Mouse (Mus musculus): ENCODE results near the gene Gimap3.

Gene Gimap3

GRCm38 (mm10) chr6:48742422-48743351, 28.0 kb downstream of the Gimap3 start:
- DNase-seq (ENCODE audit: low spot score) = no peak

GRCm38 (mm10) chr6:48741711-48742206, 28.9 kb downstream of the Gimap3 start:
- DNase-seq (ENCODE audit: low spot score) = no peak

- DNase-seq (ENCODE audit: low spot score) = no peak
Observed at GRCm38 (mm10) chr6:48741273-48741672, 29.4 kb downstream of the Gimap3 start.

- DNase-seq (ENCODE audit: low spot score) = no peak
Observed at GRCm38 (mm10) chr6:48740501-48741169, 30.0 kb downstream of the Gimap3 start.

- no peak for DNase-seq (ENCODE audit: low spot score)
Observed at GRCm38 (mm10) chr6:48739780-48740055, 30.9 kb downstream of the Gimap3 start.

GRCm38 (mm10) chr6:48738961-48739779, 31.5 kb downstream of the Gimap3 start, which contains the start of gene Gimap1:
TSS of gene Gimap1 (plus strand) at chr6:48739054.
- DNase-seq (ENCODE audit: low spot score) = no peak

- DNase-seq (ENCODE audit: low spot score) = no peak
Observed at GRCm38 (mm10) chr6:48737688-48738087, 33.0 kb downstream of the Gimap3 start.

GRCm38 (mm10) chr6:48737053-48737452, 33.6 kb downstream of the Gimap3 start:
- no peak for DNase-seq (ENCODE audit: low spot score)

- DNase-seq (ENCODE audit: low spot score) = no peak
Observed at GRCm38 (mm10) chr6:48733660-48734059, 37.0 kb downstream of the Gimap3 start.

- DNase-seq (ENCODE audit: low spot score) = no peak
Observed at GRCm38 (mm10) chr6:48732864-48733304, 37.8 kb downstream of the Gimap3 start.

GRCm38 (mm10) chr6:48727761-48728160, 42.9 kb downstream of the Gimap3 start:
- DNase-seq (ENCODE audit: low spot score) = no peak

- DNase-seq (ENCODE audit: low spot score) = no peak
Observed at GRCm38 (mm10) chr6:48725476-48725875, 45.2 kb downstream of the Gimap3 start.

GRCm38 (mm10) chr6:48723468-48723867, 47.2 kb downstream of the Gimap3 start:
- no peak for DNase-seq (ENCODE audit: low spot score)

GRCm38 (mm10) chr6:48720326-48720725, 50.3 kb downstream of the Gimap3 start:
- DNase-seq (ENCODE audit: low spot score) = no peak

GRCm38 (mm10) chr6:48718455-48718854, 52.2 kb downstream of the Gimap3 start, which contains the start of the genes Gm28053 and Gimap7:
TSS of gene Gm28053 (plus strand) at chr6:48718607.
TSS of gene Gimap7 (plus strand) at chr6:48718621.
- DNase-seq (ENCODE audit: low spot score) = no peak
